Mouse (Mus musculus) kidney, postnatal 0 days (tissue): ENCODE data around the gene Pex7. TPM values are rescaled to one million over a fixed set of nuclear protein-coding genes. Genes with fewer than 3 reads are reported as not detected.

Experiments
- ATAC-seq: fragments of 200-750 bp; cut with Nextera tagmentation; replicated peaks from 2 replicates; pipeline ENCODE4 v1.8.0; 2017; ENCODE audit warnings: low read depth, moderate number of reproducible peaks, moderate TSS enrichment, moderate library complexity; ENCODE audit not compliant: low FRiP score
- DNase-seq: peaks from one replicate; pipeline ENCODE4 v3.0.0-alpha.2; 2016; ENCODE audit warnings: low spot score
- H3K27ac ChIP-seq: fragments of 300-500 bp; sonication (generic); 2 replicates; pipeline ENCODE4 v1.5.1; 2014; ENCODE audit warnings: mild to moderate bottlenecking
- H3K27me3 ChIP-seq: fragments of 300-500 bp; sonication (generic); 2 replicates; pipeline ENCODE4 v1.6.1; 2014; ENCODE audit warnings: low read length, mixed read lengths; ENCODE audit not compliant: insufficient read depth
- H3K36me3 ChIP-seq: fragments of 300-500 bp; sonication (generic); 2 replicates; pipeline ENCODE4 v1.6.1; 2014; ENCODE audit warnings: low read length, mixed read lengths; ENCODE audit not compliant: insufficient read depth
- H3K4me1 ChIP-seq: fragments of 300-500 bp; sonication (generic); replicated peaks from 2 replicates; pipeline ENCODE4 v1.6.1; 2014; ENCODE audit warnings: antibody characterized with exemption, low read length, mixed read lengths; ENCODE audit not compliant: insufficient read depth
- H3K4me2 ChIP-seq: fragments of 300-500 bp; sonication (generic); 2 replicates; pipeline ENCODE4 v1.6.1; 2014; ENCODE audit warnings: mild to moderate bottlenecking, low read length, moderate library complexity, mixed read lengths
- H3K4me3 ChIP-seq: fragments of 300-500 bp; sonication (generic); replicated peaks from 2 replicates; pipeline ENCODE4 v1.5.1; 2014; ENCODE audit warnings: low read depth, low read length
- H3K9ac ChIP-seq: fragments of 300-500 bp; sonication (generic); 2 replicates; pipeline ENCODE4 v1.6.1; 2014; ENCODE audit warnings: low read depth, low read length
- H3K9me3 ChIP-seq: fragments of 300-500 bp; sonication (generic); replicated peaks from 2 replicates; pipeline ENCODE4 v1.6.1; 2016; ENCODE audit warnings: low read length, inconsistent platforms, mixed read lengths
- CTCF ChIP-seq: IDR thresholded peaks from 2 replicates; pipeline ENCODE4 v1.5.1; 2016; ENCODE audit warnings: antibody characterized with exemption, low read depth, mild to moderate bottlenecking, moderate library complexity
- WGBS: fragments of 180-500 bp; shearing (Covaris S2); extraction: QIAGEN DNeasy Blood & Tissue Kit; methylation state at CpG from one replicate; pipeline ENCODE4 v1.1.7; 2014; 5-methylcytosine and 5-hydroxymethylcytosine counted together
- polyA plus RNA-seq: library from polyadenylated mRNA; unstranded; fragments of >200 nt; fragmentation: Nextera tagmentation; extraction: Ambion mirVana; gene quantifications from 2 replicates; pipeline ENCODE4 v1.2.1, GENCODE M21; 2015

Pex7 gene
- polyA plus RNA-seq, 1 experiment from 2014 or later = 64.8 TPM

DNA sequence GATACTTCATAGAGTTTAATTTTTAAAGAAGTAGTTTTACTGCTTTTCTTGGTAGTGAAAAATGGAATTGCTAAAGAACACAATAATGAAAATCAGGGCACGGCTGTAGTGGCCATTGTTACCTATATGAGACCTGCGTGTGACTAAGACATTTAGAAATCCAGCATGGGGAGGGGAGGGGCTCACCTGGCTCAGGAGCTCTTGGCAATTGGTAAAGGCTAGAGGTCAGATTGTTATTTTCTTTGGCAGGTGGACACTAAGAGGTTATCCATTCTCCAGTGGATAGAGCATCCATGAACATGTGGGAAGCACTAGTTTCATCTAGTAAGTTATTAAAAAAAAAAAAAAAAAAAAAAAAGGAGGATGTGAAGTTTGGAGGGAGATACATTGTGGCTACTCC lies 16.8 kb upstream of the Pex7 start:
- ATAC-seq = no peak
- no peak overlapping the region for H3K9ac ChIP-seq
- no peak for TF ChIP-seq CTCF
- H3K4me2 ChIP-seq = no peak overlapping the region
- no peaks in the 10 kb centered on the region for H3K4me1 ChIP-seq
- WGBS = 69% methylated on average over 2 of the region's 2 CpGs
- no peak for DNase-seq
- no peaks in the 10 kb centered on the region for H3K27me3 ChIP-seq
- H3K36me3 ChIP-seq = no peaks in the 10 kb centered on the region
- no peaks in the 10 kb centered on the region for H3K9me3 ChIP-seq
- no peak overlapping the region for H3K27ac ChIP-seq
- H3K4me3 ChIP-seq = no peak overlapping the region

DNA sequence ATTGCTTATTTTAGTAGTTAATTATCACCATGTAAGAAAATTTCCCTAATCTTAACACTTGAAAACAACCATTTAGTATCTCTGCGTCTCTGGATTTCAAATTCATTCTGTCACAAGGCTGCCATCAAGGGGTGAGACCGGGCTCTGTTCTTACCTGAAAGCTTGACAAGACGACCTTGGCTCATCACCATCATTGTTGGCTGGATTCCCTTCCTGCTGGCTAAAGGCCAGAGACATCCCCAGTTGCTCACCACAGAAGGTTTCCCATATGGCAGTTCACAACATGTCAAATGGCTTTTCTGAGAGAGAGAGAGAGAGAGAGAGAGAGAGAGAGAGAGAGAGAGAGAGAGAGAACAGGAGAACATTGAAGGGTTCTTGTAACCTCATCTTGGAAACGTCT lies 14.9 kb upstream of the Pex7 start:
- Histone ChIP-seq H3K9ac (no peak overlapping the region), H3K4me3 (no peak overlapping the region), H3K36me3 (no peaks in the 10 kb centered on the region), H3K4me1 (no peaks in the 10 kb centered on the region), H3K4me2 (no peak overlapping the region), H3K9me3 (no peaks in the 10 kb centered on the region), H3K27me3 (no peaks in the 10 kb centered on the region), H3K27ac (no peak overlapping the region)
- TF ChIP-seq CTCF = no peak
- ATAC-seq (no peak), DNase-seq (no peak)
- 60% methylated on average over 4 of the region's 4 CpGs for WGBS

DNA sequence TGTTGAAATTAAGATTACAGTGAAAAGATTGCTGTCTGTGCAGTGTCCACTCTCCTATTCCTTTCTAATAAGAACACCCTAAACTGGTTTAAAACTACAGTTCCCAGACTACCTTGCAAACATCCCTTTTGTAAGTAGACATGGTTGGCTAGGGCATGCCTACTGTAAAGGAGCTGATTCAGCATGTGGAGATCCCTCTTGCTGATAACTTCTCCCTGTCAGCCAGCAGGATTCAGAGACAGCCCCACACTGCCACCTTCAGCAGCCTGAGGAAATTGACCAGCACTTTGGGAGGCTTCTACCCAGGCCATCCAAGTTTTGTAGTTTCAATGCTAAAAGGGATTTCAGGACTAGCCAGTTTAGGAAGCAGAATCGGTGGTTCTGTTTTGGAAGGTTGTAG lies 7.8 kb upstream of the Pex7 start:
- 55% methylated on average over 1 of the region's 1 CpGs for WGBS
- H3K9me3 ChIP-seq = no peaks in the 10 kb centered on the region
- no peaks in the 10 kb centered on the region for H3K36me3 ChIP-seq
- no peaks in the 10 kb centered on the region for H3K4me1 ChIP-seq
- H3K27ac ChIP-seq = no peak overlapping the region
- ATAC-seq (peak; percentile 73), DNase-seq (peak; percentile 83)
- no peaks in the 10 kb centered on the region for H3K27me3 ChIP-seq
- peak; percentile 75 for TF ChIP-seq CTCF
- no peak overlapping the region for H3K4me2 ChIP-seq
- no peak overlapping the region for H3K9ac ChIP-seq
- H3K4me3 ChIP-seq = no peak overlapping the region

- Histone ChIP-seq H3K27me3 (no peaks in the 10 kb centered on the region), H3K4me2 (no peak overlapping the region), H3K4me3 (no peak overlapping the region), H3K9ac (no peak overlapping the region), H3K27ac (no peak overlapping the region), H3K4me1 (no peaks in the 10 kb centered on the region), H3K36me3 (no peaks in the 10 kb centered on the region), H3K9me3 (no peaks in the 10 kb centered on the region)
- ATAC-seq = no peak
- DNase-seq = no peak
- WGBS = 85% methylated on average over 4 of the region's 4 CpGs
- TF ChIP-seq CTCF = no peak
Measured at GRCm38 (mm10) chr10:19913806-19914205, 6.3 kb upstream of the Pex7 start.

DNA sequence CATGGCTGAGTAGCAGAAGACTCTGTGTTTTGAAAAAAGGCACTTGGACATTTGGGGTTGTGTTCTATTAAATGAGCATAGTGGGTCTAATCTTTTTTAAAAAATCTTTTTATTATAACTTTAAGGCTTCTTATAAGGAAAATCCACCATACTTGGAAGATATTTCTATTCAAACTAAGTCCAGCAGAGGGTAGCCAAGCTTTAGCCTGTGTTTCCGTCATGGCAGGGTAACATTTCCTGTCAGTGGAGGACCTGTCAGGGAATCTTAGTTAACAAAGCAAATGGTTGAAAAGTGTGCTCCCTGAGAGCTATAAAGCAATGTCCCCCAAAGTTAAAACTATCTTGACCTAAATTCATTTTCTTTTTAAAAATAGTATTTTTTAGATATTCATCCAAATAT lies 4.1 kb upstream of the Pex7 start:
- DNase-seq (peak; percentile 72), ATAC-seq (no peak)
- no peak overlapping the region for H3K9ac ChIP-seq
- no peak overlapping the region for H3K4me3 ChIP-seq
- no peaks in the 10 kb centered on the region for H3K36me3 ChIP-seq
- H3K4me2 ChIP-seq = no peak overlapping the region
- H3K27ac ChIP-seq = no peak overlapping the region
- TF ChIP-seq CTCF = peak; percentile 78
- no peaks in the 10 kb centered on the region for H3K4me1 ChIP-seq
- no peaks in the 10 kb centered on the region for H3K27me3 ChIP-seq
- H3K9me3 ChIP-seq = no peaks in the 10 kb centered on the region
- WGBS = 22% methylated on average over 1 of the region's 1 CpGs

DNA sequence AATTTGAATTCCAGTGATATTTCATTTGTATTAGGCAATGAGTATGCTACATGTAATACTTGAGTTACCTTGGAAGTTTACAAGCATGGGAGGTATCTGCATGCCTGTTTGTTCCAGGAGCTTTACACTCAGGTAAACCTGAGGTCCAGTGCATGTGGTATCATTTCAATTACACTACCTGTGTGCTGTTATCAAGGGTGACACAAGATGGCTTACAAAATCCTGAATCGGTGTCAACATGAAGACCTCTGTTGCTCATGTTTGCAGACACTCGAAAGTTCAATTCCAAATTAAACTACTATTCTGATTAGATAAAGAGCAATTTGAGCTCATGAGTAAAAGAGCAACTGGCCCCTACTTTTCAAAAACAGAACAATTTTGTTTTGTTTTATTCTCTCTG lies 3.0 kb upstream of the Pex7 start:
- TF ChIP-seq CTCF = no peak
- no peaks in the 10 kb centered on the region for H3K36me3 ChIP-seq
- WGBS = 87% methylated on average over 2 of the region's 2 CpGs
- no peaks in the 10 kb centered on the region for H3K27me3 ChIP-seq
- no peak overlapping the region for H3K9ac ChIP-seq
- no peak overlapping the region for H3K4me2 ChIP-seq
- H3K27ac ChIP-seq = no peak overlapping the region
- DNase-seq = no peak
- no peak overlapping the region for H3K4me3 ChIP-seq
- ATAC-seq = no peak
- no peaks in the 10 kb centered on the region for H3K9me3 ChIP-seq
- no peaks in the 10 kb centered on the region for H3K4me1 ChIP-seq

DNA sequence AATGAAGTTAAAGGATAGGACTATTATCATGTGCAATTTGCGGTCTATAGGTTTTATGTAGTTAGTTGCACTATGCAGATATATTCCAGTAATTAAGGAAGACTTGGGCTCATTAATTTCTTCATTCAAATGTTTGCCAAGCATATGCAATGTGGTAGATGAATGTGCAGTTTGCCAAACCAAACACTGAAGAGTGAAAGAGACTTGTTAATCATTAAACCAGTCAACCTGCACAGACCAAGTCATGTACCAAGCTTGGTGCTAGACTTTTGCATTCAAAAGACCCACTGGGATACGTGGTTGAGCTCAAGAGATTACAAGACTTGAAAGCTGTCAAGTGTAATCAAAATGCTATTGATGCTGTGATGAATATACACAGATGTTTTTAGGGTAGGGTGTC lies 587 bp upstream of the Pex7 start:
- peak overlapping the region; percentile 47 for H3K27ac ChIP-seq
- no peak overlapping the region for H3K9ac ChIP-seq
- DNase-seq (peak; percentile 16), ATAC-seq (no peak)
- no peaks in the 10 kb centered on the region for H3K36me3 ChIP-seq
- no peaks in the 10 kb centered on the region for H3K9me3 ChIP-seq
- no peak for TF ChIP-seq CTCF
- H3K4me1 ChIP-seq = no peaks in the 10 kb centered on the region
- peak overlapping the region; percentile 18; the same call in 1 of the 2 replicates for H3K4me2 ChIP-seq
- H3K27me3 ChIP-seq = no peaks in the 10 kb centered on the region
- 59% methylated on average over 2 of the region's 2 CpGs for WGBS
- no peak overlapping the region for H3K4me3 ChIP-seq
